Mouse (Mus musculus) kidney, postnatal 14 days (tissue): ENCODE data around the gene Naip2.

ENCODE experiments used
- DNase-seq: peaks from one replicate; pipeline ENCODE4 v3.0.0; 2022; ENCODE audit warnings: mixed read lengths

Naip2 gene

GRCm38 (mm10) chr13:100107652-100108472 is 94.0 kb downstream of the Naip2 start, which contains the start of gene Serf1:
Serf1 (plus strand) TSS chr13:100108012.
- DNase-seq, result peak; percentile 91

- peak; percentile 96 for DNase-seq
These were observed 98.1 kb downstream of the Naip2 start, which contains the start of gene Bdp1 for GRCm38 (mm10) chr13:100103748-100104254. Bdp1 (minus strand) TSS chr13:100104070.

- no peak for DNase-seq
These were observed 98.7 kb downstream of the Naip2 start for GRCm38 (mm10) chr13:100103052-100103658.

- DNase-seq, result no peak
These were observed 103.1 kb downstream of the Naip2 start for GRCm38 (mm10) chr13:100098808-100099207.
